Mouse (Mus musculus): ENCODE measurements around the gene Marveld3.

The Marveld3 gene

GRCm38 (mm10) chr8:109968837-109969236, 6.8 kb upstream of the Marveld3 start:
- DNase-seq (ENCODE audit: low read depth, low spot score): no peak

- no peak for DNase-seq (ENCODE audit: low read depth, low spot score)
These were observed 2.1 kb upstream of the Marveld3 start for GRCm38 (mm10) chr8:109964106-109964505.

DNA sequence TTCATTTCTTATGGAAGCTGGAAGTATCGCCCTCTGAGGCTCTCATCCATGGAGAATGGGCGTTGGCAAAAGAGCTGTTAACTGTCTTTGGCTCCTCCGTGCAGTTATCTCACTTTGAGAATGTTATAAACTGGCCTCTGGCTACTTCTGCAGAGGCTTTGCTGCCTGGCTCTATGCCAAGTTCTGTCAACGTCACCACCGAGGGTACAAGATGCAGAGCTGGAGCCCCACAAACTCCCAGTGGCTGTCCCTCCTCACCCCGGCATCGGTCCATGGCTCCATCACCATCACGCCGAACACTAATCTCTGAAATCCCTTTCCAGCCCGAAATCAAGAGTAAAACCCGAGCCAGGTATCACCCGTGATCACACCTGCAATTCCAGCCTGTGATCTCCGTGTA, 1.4 kb upstream of the Marveld3 start:
- DNase-seq (ENCODE audit: low read depth, low spot score): no peak

GRCm38 (mm10) chr8:109962896-109963295, 893 bp upstream of the Marveld3 start:
- no peak for DNase-seq (ENCODE audit: low read depth, low spot score)

DNA sequence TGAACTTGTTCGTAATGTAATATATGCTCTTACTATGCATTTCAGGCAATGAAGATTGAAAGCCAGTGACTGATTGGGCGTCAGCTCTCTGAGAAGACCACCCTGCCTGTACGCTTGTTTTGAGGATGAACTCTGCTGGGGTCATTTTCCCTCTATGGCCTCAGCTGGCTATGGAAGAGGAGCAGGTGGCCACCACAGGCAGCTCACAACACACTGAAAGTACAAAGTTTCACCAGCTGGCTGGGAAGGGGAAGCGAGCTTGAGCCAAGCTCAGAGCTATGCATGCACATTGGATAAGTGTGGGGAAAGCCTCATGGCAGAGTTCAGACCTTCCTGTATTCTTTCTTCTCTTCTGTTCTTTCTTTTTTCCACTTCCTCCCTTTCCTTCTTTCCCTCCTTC, 2.9 kb downstream of the Marveld3 start:
- DNase-seq (ENCODE audit: low read depth, low spot score): no peak

- DNase-seq (ENCODE audit: low read depth, low spot score): peak; percentile 47
These were observed 3.9 kb downstream of the Marveld3 start for GRCm38 (mm10) chr8:109958036-109958655.

DNA sequence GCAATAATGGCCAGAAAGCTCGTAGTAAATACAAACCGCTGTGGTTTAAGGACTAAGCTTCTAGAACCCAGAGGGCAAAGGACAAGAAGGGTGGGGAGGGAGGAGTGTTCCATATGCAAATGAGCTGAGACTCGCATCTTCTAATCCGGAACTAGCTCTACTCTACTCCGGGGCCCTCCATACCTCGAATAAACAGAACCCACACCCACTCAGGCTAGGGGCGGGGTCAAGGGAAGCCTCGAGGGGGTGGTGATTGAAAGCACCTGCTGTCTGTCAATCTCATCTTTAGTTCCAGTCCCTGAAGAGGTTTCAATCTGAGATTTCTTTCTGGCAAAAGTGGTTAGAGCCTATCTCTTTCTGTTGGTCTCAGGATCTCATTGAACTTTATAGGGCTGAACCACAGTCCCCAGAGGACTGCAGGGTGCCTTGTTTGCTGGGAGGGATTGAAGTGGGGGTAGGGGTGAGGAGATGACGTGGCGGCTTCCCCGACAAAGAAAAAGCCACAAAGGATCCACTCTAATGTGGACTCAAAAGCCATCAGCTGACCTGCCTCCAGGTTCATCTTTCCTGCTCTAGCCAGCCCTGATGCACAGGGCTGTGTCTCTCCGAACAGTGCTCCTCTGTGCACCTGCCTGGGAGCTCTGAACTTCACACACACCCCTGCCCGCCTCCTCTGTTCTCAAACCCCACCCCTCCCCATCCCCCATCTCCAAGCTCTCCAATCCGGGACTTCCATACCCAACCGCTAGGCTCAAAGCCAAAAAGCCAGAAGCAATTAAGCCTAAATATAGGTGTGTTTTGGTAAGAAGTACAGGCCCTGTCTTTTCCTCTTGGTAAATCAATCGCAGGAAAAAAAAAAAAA, 4.6 kb downstream of the Marveld3 start:
- DNase-seq (ENCODE audit: low read depth, low spot score): peak; percentile 40

DNA sequence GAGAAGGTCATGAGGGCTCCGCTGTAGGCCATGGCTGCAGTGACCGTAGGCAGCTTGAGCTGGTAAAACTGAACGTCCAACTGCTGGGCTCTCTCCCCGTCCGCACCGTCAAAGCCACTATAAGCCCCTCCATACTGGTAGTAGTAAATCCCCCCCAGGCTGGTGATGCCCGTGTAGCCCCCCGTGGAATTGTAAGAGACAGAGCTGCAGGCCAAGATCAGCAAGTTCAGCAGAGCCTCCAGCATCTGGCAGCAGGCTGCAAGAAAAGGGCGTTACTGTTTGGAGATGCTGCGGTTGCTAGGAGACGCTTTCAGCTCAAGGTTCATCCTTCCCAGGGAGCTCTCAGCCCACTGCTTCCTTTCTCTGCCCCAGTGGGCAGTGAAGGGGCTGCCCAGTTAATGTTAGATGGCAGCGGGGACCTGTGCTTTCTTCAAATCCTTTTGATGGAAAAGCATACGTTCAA, 7.5 kb downstream of the Marveld3 start:
- no peak for DNase-seq (ENCODE audit: low read depth, low spot score)

DNA sequence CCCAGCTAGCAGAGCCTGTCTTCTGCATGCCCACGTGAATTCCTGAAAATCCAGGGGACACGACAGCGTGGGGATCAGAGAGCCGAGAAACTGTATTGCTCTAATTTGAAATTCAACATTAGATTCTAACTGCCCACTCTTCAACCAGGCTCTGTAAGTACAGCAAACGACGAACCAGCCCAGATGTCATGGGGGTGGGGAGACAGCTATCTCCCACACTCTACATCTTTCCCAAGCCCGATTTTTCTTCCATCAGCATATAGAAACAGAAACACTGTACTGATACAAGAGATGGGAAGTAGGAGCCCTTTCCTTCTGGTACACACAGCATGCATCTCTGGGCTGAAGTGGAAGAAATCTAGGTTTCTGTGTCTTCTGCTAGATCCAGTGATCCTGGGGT, 9.8 kb downstream of the Marveld3 start:
- DNase-seq (ENCODE audit: low read depth, low spot score): no peak

DNA sequence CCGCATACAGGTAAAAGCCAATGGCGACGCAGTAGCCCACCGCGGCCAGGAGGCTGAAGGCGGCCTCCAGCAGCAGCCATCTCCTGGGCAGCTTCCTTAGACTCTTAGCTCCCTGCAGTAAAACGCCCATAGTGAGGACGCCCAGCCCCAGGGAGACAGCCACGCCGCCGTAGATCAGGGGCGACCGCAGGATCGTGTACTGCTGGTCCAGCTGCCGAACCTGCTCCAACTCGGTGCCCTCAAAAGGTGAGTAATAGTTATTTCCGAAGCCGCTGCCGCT, 13.8 kb downstream of the Marveld3 start:
- DNase-seq (ENCODE audit: low read depth, low spot score): no peak

GRCm38 (mm10) chr8:109947447-109948284, 14.3 kb downstream of the Marveld3 start:
- no peak for DNase-seq (ENCODE audit: low read depth, low spot score)

GRCm38 (mm10) chr8:109946272-109946671, 15.7 kb downstream of the Marveld3 start:
- DNase-seq (ENCODE audit: low read depth, low spot score): no peak

DNA sequence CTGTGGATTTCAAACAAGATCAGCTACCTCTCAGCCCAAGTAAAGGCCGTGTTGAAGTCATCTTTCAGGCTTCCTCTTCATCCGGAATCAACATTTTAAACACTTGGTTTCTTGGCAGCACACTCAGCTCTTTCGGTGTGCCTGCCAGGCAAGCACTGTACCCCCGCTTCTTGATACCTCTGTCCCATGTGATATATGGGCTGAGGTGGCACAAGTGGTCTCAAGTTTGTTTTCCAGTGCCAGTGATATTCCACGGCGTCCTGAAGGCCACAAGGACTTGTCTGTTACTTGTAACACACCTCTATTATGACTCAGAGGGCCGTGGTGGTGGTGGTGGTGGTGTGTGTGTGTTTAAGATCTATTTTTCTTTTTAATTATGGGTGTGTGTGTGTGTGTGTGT, 16.3 kb downstream of the Marveld3 start:
- DNase-seq (ENCODE audit: low read depth, low spot score): no peak

- DNase-seq (ENCODE audit: low read depth, low spot score): no peak
These were observed 16.8 kb downstream of the Marveld3 start for GRCm38 (mm10) chr8:109945153-109945632.

DNA sequence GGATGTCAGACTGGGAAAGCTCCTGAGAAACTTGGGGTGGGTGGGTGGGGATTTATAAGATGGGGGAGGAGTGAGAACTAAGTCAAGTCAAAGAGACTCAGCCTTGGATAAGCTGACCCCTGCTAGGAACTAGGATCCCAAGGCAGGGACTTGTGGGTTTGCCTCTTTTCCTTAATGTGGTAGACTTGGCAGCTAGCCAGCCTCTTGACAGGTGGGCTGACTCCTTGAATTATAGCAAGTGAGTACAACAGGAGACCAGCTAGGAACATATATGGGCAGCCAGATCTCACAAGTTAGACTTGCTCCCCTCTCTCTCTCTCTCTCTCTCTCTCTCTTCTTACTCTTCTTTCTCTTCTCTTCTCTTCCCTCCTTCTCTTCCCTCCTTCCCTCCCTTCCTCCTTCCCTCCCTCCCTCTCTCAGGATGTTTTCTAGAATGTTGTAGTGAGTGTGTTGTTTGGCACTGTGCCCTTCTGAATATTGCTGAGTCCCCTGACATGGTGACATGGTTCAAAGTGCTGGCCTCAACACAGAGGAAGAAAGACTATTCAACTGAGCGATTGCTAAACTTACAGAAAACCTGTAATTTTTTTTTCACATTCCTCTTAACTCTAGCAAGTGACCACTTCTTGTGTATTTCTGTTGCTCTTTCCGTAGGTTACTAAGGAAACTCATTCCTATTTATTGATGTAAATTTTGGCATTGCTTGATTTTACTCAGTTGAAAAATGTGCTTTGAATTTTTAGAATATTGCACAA, 20.2 kb downstream of the Marveld3 start:
- no peak for DNase-seq (ENCODE audit: low read depth, low spot score)

GRCm38 (mm10) chr8:109920406-109921390, 41.3 kb downstream of the Marveld3 start:
- DNase-seq (ENCODE audit: low read depth, low spot score): no peak

GRCm38 (mm10) chr8:109917277-109917676, 44.7 kb downstream of the Marveld3 start:
- peak; percentile 53 for DNase-seq (ENCODE audit: low read depth, low spot score)

DNA sequence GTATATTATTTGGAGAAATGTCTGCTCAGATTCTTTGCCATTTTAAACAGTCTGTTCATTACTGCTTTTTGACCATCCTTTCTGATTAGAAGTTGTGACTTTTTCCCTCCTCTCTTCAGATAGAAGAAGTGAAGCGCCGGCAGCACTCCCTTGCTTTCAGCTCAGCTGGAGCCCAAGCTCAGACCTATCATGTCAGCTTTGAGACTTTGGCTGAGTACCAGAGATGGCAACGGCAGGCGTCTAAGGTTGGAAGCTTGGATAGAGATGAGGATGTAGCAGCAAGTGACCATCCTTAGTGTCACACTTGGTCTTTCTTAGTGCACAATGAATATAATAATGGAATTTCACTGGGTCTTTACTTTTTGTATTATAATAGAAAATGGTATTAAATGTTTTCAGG, 54.6 kb downstream of the Marveld3 start:
- no peak for DNase-seq (ENCODE audit: low read depth, low spot score)

- DNase-seq (ENCODE audit: low read depth, low spot score): no peak
These were observed 55.1 kb downstream of the Marveld3 start for GRCm38 (mm10) chr8:109906907-109907306.
